Mouse (Mus musculus) right cerebral cortex, adult 18-20 months (tissue): Measurements from ENCODE around the gene Mrpl54.

Experiments used
- DNase-seq: peaks from one replicate; pipeline ENCODE4 v3.0.0; 2022; ENCODE audit warnings: mixed read lengths

The Mrpl54 gene

GRCm38 (mm10) chr10:81259225-81259884 lies 7.4 kb downstream of the Mrpl54 start:
- peak; percentile 44 for DNase-seq

- peak; percentile 70 for DNase-seq
These were observed 9.3 kb downstream of the Mrpl54 start for GRCm38 (mm10) chr10:81257158-81258039.

GRCm38 (mm10) chr10:81254886-81255285 lies 11.8 kb downstream of the Mrpl54 start:
- DNase-seq = no peak

- peak; percentile 94 for DNase-seq
These were observed 14.0 kb downstream of the Mrpl54 start, which contains the start of gene Matk for GRCm38 (mm10) chr10:81252424-81253419. Gene Matk, plus strand, starts transcription at chr10:81252935.

GRCm38 (mm10) chr10:81249442-81249841 lies 17.3 kb downstream of the Mrpl54 start:
- DNase-seq = no peak

- DNase-seq = no peak
These were observed 18.9 kb downstream of the Mrpl54 start for GRCm38 (mm10) chr10:81247804-81248203.

GRCm38 (mm10) chr10:81245166-81245565 lies 21.6 kb downstream of the Mrpl54 start:
- no peak for DNase-seq

GRCm38 (mm10) chr10:81244595-81244994 lies 22.1 kb downstream of the Mrpl54 start:
- peak; percentile 70 for DNase-seq

- DNase-seq = no peak
These were observed 22.6 kb downstream of the Mrpl54 start for GRCm38 (mm10) chr10:81244146-81244545.

GRCm38 (mm10) chr10:81242021-81242420 lies 24.7 kb downstream of the Mrpl54 start:
- DNase-seq = no peak

GRCm38 (mm10) chr10:81240876-81241275 lies 25.9 kb downstream of the Mrpl54 start:
- no peak for DNase-seq

- no peak for DNase-seq
These were observed 28.1 kb downstream of the Mrpl54 start for GRCm38 (mm10) chr10:81238618-81239017.

- DNase-seq = no peak
These were observed 30.1 kb downstream of the Mrpl54 start for GRCm38 (mm10) chr10:81236471-81237268.

GRCm38 (mm10) chr10:81234206-81234605 lies 32.5 kb downstream of the Mrpl54 start:
- no peak for DNase-seq

GRCm38 (mm10) chr10:81233226-81233585 lies 33.5 kb downstream of the Mrpl54 start:
- DNase-seq = no peak

GRCm38 (mm10) chr10:81232580-81233225 lies 34.0 kb downstream of the Mrpl54 start, which contains the start of gene Zfr2:
Gene Zfr2, plus strand, starts transcription at chr10:81233155.
- peak; percentile 97 for DNase-seq

GRCm38 (mm10) chr10:81231436-81231835 lies 35.3 kb downstream of the Mrpl54 start:
- DNase-seq = no peak

- peak; percentile 91 for DNase-seq
These were observed 36.0 kb downstream of the Mrpl54 start, which contains the start of gene Atcay for GRCm38 (mm10) chr10:81230438-81231332. Gene Atcay, minus strand, starts transcription at chr10:81230833.

GRCm38 (mm10) chr10:81229735-81230437 lies 36.8 kb downstream of the Mrpl54 start:
- peak; percentile 54 for DNase-seq
